Mouse (Mus musculus) liver, postnatal 0 days (tissue): Measurements from ENCODE around the gene Syncrip. TPM values are rescaled to one million over a fixed set of nuclear protein-coding genes. Genes with fewer than 3 reads are reported as not detected.

Experiments
- ATAC-seq: fragments of 200-750 bp; cut with Nextera tagmentation; 2 replicates; pipeline ENCODE4 v1.8.0; 2017; ENCODE audit warnings: mild to moderate bottlenecking, moderate library complexity
- DNase-seq: peaks from one replicate; pipeline ENCODE4 v3.0.0-alpha.2; 2016
- H3K27ac ChIP-seq: fragments of 300-500 bp; sonication (generic); 2 replicates; pipeline ENCODE4 v1.5.1; 2014; ENCODE audit warnings: antibody characterized with exemption, moderate library complexity, mild to moderate bottlenecking, low read depth
- H3K27me3 ChIP-seq: fragments of 300-500 bp; sonication (generic); 2 replicates; pipeline ENCODE4 v1.6.1; 2014; ENCODE audit warnings: low read length, control low read depth, mixed read lengths; ENCODE audit not compliant: insufficient read depth
- H3K36me3 ChIP-seq: fragments of 300-500 bp; sonication (generic); replicated peaks from 2 replicates; pipeline ENCODE4 v1.6.1; 2014; ENCODE audit warnings: mild to moderate bottlenecking, control low read depth, low read length, moderate library complexity, mixed read lengths; ENCODE audit not compliant: insufficient read depth
- H3K4me1 ChIP-seq: fragments of 300-500 bp; sonication (generic); 2 replicates; pipeline ENCODE4 v1.6.1; 2014; ENCODE audit warnings: antibody characterized with exemption, mild to moderate bottlenecking, control low read depth; ENCODE audit not compliant: insufficient read depth
- H3K4me2 ChIP-seq: fragments of 300-500 bp; sonication (generic); 2 replicates; pipeline ENCODE4 v1.6.1; 2014; ENCODE audit warnings: low read depth, mild to moderate bottlenecking, low read length, moderate library complexity, mixed read lengths
- H3K4me3 ChIP-seq: fragments of 300-500 bp; sonication (generic); 2 replicates; pipeline ENCODE4 v1.5.1; 2014; ENCODE audit warnings: low read depth, low read length
- H3K9ac ChIP-seq: fragments of 300-500 bp; sonication (generic); replicated peaks from 2 replicates; pipeline ENCODE4 v1.6.1; 2014; ENCODE audit warnings: mild to moderate bottlenecking, moderate library complexity
- H3K9me3 ChIP-seq: fragments of 300-500 bp; sonication (generic); 2 replicates; pipeline ENCODE4 v1.6.1; 2016; ENCODE audit warnings: mild to moderate bottlenecking, control low read depth, low read length, mixed read lengths
- CTCF ChIP-seq: sonication (generic); IDR thresholded peaks from 2 replicates; pipeline ENCODE4 v1.5.1; 2016; ENCODE audit warnings: antibody characterized with exemption, low read depth
- EP300 ChIP-seq: IDR thresholded peaks from 2 replicates; pipeline ENCODE4 v1.6.1; 2016; ENCODE audit warnings: antibody characterized with exemption, low read depth, mild to moderate bottlenecking
- WGBS: fragments of 180-500 bp; shearing (Covaris S2); extraction: QIAGEN DNeasy Blood & Tissue Kit; methylation state at CpG from one replicate; pipeline ENCODE4 v1.1.7; 2014; ENCODE audit not compliant: insufficient replicate concordance; 5-methylcytosine and 5-hydroxymethylcytosine counted together
- polyA plus RNA-seq: library from polyadenylated mRNA; unstranded; fragments of >200 nt; fragmentation: Nextera tagmentation; extraction: Ambion mirVana; gene quantifications from 2 replicates; pipeline ENCODE4 v1.2.1, GENCODE M21; 2015

The Syncrip gene
- polyA plus RNA-seq, 1 experiment from 2014 or later = 27.3 TPM

DNA sequence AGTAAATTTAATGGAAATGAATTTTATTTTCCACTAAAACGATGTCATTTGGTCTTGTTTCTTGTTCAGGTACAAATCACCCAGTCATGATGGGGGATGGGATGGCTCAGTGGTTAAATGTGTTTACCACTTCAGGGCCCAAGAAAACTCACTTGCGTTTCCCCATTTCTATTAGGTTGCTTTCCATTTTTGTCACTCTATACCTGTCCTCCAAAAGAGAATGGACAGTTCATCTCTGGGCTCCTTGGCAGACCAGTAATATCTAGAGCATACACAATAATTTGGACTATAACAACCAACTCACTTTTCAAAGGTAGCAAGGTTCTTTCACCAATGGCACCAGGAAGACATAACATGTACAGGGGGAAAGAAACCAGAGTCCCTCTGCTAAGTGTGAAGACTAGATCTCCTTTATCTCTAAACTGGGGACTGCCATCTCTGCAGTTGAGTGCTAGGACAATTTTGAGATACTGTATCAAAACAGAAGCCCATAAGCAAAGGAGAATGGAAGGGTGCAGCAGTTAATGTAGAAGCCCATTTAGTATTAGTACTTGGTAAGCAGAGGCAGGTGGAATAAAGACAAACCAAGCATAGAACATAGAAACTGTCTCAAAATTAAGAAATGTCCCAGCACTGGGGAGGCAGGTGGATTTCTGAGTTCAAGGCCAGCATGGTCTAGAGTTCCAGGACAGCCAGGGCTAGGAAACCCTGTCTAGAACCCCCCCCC is 37.9 kb upstream of the Syncrip start:
- WGBS = 27% methylated on average over 2 of the region's 2 CpGs
- H3K4me3 ChIP-seq = no peak overlapping the region
- DNase-seq (no peak), ATAC-seq (no peak)
- peak overlapping the region; percentile 14; the same call in 1 of the 2 replicates for H3K27ac ChIP-seq
- no peak overlapping the region for H3K9ac ChIP-seq
- H3K4me1 ChIP-seq = peaks cover 13% of the 10 kb centered on the region
- H3K36me3 ChIP-seq = peaks cover 12% of the 10 kb centered on the region
- TF ChIP-seq CTCF = no peak
- TF ChIP-seq EP300 = no peak
- H3K9me3 ChIP-seq = no peaks in the 10 kb centered on the region
- no peaks in the 10 kb centered on the region for H3K27me3 ChIP-seq
- peak overlapping the region; percentile 93 for H3K4me2 ChIP-seq

DNA sequence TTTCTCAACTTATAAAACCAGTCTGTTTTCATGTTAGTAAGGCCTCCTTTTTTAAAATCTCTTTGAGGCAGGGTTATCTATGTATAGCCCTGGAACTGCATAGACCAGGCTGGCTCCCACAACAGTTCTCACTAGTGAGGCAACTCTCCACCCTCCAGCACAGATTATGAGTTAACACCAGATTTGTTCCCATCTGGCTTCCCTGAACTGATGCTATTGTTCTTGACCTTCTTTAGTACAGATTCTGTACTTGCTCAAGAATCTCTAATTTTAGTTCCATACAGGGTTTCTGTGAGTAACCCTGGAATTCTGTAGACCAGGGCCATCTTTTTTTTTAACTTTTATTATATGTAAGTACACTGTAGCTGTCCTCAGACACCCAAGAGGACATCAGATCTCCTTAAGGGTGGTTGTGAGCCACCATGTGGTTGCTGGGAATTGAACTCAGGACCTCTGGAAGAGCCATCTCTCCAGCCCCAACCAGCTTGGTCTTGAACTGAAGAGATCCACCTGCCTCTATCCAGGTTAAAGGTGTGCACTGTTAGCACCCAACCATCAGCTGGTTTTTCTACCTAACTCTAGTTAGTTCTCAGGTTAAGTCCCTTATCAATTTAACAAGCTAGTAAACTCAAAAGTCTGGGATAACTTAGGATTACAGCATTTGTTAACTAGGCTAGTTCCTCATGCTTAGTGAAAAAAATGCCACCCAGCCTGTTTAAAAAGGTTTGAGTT is 37.2 kb upstream of the Syncrip start:
- Histone ChIP-seq H3K4me1 (peaks cover 13% of the 10 kb centered on the region), H3K27me3 (no peaks in the 10 kb centered on the region), H3K4me3 (no peak overlapping the region), H3K9ac (no peak overlapping the region), H3K27ac (0 out of 2 replicates have a peak overlapping the region, but pooled peaks have one; percentile 11), H3K9me3 (no peaks in the 10 kb centered on the region), H3K36me3 (peaks cover 12% of the 10 kb centered on the region), H3K4me2 (no peak overlapping the region)
- TF ChIP-seq EP300 = no peak
- TF ChIP-seq CTCF = no peak
- ATAC-seq (no peak), DNase-seq (no peak)

DNA sequence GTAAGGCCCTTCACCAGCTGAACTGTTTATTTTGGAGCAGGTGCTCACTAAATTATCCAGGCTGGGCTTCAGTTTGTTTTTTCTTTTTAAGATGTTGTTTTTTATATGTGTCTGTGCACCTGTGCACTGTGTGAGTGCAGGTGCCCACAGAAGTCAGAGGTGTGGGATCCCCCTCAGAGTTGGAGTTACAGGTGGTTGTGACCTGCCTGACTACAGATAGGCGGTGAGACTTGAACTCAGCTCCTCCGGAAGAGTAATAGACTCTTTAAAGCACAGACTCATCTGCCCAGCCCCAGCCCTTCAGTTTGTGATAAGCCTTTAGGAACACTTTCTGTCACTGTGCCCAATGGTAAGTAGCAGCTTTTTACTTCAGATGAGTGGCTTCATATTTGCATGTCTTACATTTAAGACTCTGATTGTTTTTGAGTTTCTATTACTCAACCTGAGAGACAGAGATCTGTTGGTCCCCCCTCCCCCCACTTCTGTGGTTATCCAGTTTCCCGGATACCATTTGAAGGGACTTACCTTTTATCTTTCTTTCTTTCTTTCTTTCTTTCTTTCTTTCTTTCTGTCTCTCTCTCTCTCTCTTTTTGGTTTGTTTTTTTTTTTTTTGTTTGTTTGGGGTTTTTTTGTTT is 34.1 kb upstream of the Syncrip start:
- H3K27ac ChIP-seq = no peak overlapping the region
- no peaks in the 10 kb centered on the region for H3K27me3 ChIP-seq
- no peak for ATAC-seq
- 76% methylated on average over 3 of the region's 3 CpGs for WGBS
- H3K9me3 ChIP-seq = no peaks in the 10 kb centered on the region
- no peak overlapping the region for H3K4me3 ChIP-seq
- H3K36me3 ChIP-seq = peaks cover 12% of the 10 kb centered on the region
- DNase-seq = no peak
- peaks cover 11% of the 10 kb centered on the region for H3K4me1 ChIP-seq
- TF ChIP-seq EP300 (no peak), CTCF (no peak)
- H3K9ac ChIP-seq = no peak overlapping the region
- H3K4me2 ChIP-seq = no peak overlapping the region

DNA sequence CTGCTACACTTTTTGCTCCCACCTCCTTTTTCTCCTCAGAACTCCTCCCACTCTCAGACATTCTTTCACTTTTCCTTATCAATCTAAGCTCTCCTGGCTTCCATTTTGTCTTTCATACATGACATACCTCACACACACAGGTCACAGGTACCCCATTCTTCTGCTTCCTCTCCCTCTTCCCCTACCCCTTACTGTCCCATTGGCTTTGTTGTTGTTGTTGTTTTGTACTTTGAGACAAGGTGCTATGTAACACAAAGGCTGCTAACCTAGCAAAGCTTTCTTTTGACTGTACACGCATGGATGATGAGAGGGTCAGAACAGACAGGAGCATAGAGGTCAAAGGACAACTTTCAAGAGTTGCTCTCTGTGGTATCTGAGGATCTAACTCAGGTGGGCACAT is 33.2 kb upstream of the Syncrip start:
- no peak overlapping the region for H3K27ac ChIP-seq
- no peaks in the 10 kb centered on the region for H3K9me3 ChIP-seq
- H3K4me3 ChIP-seq = no peak overlapping the region
- no peak overlapping the region for H3K9ac ChIP-seq
- no peak overlapping the region for H3K4me2 ChIP-seq
- H3K27me3 ChIP-seq = no peaks in the 10 kb centered on the region
- H3K36me3 ChIP-seq = peaks cover 5% of the 10 kb centered on the region; the same call in 1 of the 2 replicates
- ATAC-seq (no peak), DNase-seq (no peak)
- no peak for TF ChIP-seq CTCF
- TF ChIP-seq EP300 = no peak
- 84% methylated on average over 1 of the region's 1 CpGs for WGBS
- H3K4me1 ChIP-seq = peaks cover 5% of the 10 kb centered on the region

DNA sequence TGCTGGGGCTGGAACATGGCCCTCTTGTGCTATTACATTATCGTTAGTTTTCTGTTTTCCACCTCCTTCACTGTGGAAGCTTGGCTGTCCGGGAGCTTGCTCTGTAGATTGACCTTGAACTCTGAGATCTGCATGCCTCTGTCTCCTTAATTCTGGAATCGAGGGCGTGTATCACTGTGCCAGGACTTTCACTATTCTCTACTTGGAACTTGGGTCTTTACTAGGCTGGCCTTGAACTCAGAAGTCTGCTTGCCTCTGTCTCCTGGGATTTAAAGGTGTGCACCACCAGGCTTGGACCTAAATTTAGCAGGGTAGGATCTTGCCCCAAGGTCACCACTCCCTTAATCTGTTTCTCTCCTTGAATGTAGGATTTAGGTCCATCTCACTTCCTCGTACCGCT is 19.5 kb upstream of the Syncrip start:
- WGBS = 78% methylated on average over 6 of the region's 6 CpGs

DNA sequence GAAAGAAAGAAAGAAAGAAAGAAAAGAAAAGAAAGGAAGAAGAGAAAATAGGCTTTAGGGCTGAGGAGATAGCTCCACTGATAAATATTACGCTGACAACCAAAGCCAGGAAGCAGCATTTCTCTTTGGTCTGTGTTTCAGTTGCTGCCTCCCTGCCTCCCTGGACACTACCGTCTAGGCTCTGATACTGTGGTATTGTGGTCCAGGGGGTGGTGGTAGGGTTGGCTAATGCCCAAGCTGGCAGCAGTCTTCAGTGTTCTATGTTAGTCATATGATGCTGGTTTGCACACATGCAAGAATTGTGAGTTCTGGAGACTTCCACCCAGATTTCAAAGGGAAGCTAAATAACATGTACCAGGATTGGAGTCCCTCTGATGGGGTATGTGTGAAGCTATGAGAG is 17.7 kb upstream of the Syncrip start:
- H3K4me3 ChIP-seq = no peak overlapping the region
- H3K4me1 ChIP-seq = no peaks in the 10 kb centered on the region
- no peaks in the 10 kb centered on the region for H3K36me3 ChIP-seq
- H3K27me3 ChIP-seq = no peaks in the 10 kb centered on the region
- TF ChIP-seq EP300 = no peak
- TF ChIP-seq CTCF = no peak
- H3K9ac ChIP-seq = no peak overlapping the region
- no peaks in the 10 kb centered on the region for H3K9me3 ChIP-seq
- no peak overlapping the region for H3K27ac ChIP-seq
- ATAC-seq = no peak
- no peak overlapping the region for H3K4me2 ChIP-seq
- WGBS = 35% methylated on average over 2 of the region's 2 CpGs
- no peak for DNase-seq

More for the DNA sequence above, 19.5 kb upstream of the Syncrip start:
- no peaks in the 10 kb centered on the region for H3K4me1 ChIP-seq
- H3K36me3 ChIP-seq = no peaks in the 10 kb centered on the region
- no peak overlapping the region for H3K4me2 ChIP-seq
- no peaks in the 10 kb centered on the region for H3K27me3 ChIP-seq
- H3K27ac ChIP-seq = no peak overlapping the region
- H3K9ac ChIP-seq = no peak overlapping the region
- DNase-seq (no peak), ATAC-seq (no peak)
- no peak overlapping the region for H3K4me3 ChIP-seq
- TF ChIP-seq CTCF (no peak), EP300 (no peak)
- no peaks in the 10 kb centered on the region for H3K9me3 ChIP-seq
